Mouse (Mus musculus) liver, embryonic 14.5 days (tissue): ENCODE results near the gene Fam71e2.

Experiments
- CTCF ChIP-seq: IDR thresholded peaks from 2 replicates; pipeline ENCODE4 v1.5.1; 2016; ENCODE audit warnings: antibody characterized with exemption, low read depth, control low read depth
- EP300 ChIP-seq: IDR thresholded peaks from 2 replicates; pipeline ENCODE4 v1.6.1; 2016; ENCODE audit warnings: antibody characterized with exemption, low read depth

- TF ChIP-seq CTCF: no peak
- no peak for TF ChIP-seq EP300
Observed at GRCm38 (mm10) chr7:4740309-4740727, 30.8 kb downstream of the Fam71e2 start.
